Comparison of ENCODE assay signal across 23 mouse cellular contexts in the genomic region with DNA sequence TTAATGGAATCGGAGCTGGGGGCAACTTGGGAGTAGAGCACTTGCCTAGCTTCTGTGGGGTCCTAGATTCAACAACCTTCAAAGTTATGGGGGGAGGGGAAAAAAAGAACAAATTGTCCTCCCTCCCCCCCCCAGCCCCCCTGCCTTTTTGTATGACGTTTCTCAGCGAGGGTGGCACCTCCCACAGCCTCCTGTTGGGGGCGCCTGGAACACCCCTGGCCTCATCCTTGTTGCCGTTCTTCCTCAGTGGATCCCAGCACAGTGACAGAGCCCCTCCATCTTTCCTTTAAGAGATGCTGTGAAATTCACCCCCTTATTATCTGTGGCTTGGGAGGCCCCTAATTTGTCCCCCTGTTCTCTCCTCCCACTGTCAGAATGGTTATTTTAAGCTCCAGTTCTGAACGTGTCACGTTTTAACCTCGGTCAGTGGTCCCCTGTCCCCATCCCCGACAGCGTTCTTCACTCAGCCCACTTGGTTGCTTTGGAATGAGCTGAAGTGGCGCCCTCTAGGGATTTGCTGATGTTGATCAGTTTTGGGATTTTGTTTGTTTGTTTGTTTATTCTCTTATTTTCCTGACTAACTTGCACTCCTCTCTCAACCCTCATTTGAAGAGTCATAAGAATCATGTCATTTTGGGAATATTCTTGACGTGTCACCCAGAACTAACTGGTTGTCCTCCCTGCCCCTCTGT. TPM values are rescaled to one million over a fixed set of nuclear protein-coding genes. Genes with fewer than 3 reads are reported as not detected.
DNase-seq lines count a peak whose midpoint lies in the region; ATAC-seq and TF ChIP-seq lines count a peak whose summit lies in the region.
"Had no signal": no experiment of that assay in that cellular context is flagged by ENCODE, and none has a peak within 500 bp of the region (broad histone marks: within the 10 kb centered on the region; RNA-seq: fewer than 3 reads in every experiment).

No protein-coding gene starts in this region.

- H3K9ac ChIP-seq in intestine, postnatal 0 days (ENCODE audit: low read depth, low read length) = no peak overlapping the region
- no peak overlapping the region for H3K9ac ChIP-seq in intestine, embryonic 15.5 days
- H3K9ac ChIP-seq in neural tube, embryonic 15.5 days (replicated peaks) = no peak overlapping the region
- H3K9ac ChIP-seq: heart, embryonic 13.5 days; limb, embryonic 12.5 days; liver, embryonic 15.5 days; midbrain, embryonic 15.5 days had no signal

- no peaks in the 10 kb centered on the region for H3K27me3 ChIP-seq in intestine, postnatal 0 days (replicated peaks; ENCODE audit: control insufficient read depth, insufficient read depth, low read length)
- H3K27me3 ChIP-seq in intestine, embryonic 15.5 days (replicated peaks) = no peaks in the 10 kb centered on the region
- no peaks in the 10 kb centered on the region for H3K27me3 ChIP-seq in neural tube, embryonic 15.5 days (replicated peaks)
- H3K27me3 ChIP-seq: heart, embryonic 13.5 days; limb, embryonic 12.5 days; liver, embryonic 15.5 days; midbrain, embryonic 15.5 days had no signal

- WGBS in intestine, postnatal 0 days = 45% methylated on average over 12 of the region's 12 CpGs
- 50% methylated on average over 12 of the region's 12 CpGs for WGBS in intestine, embryonic 15.5 days
- 43% methylated on average over 12 of the region's 12 CpGs for WGBS in neural tube, embryonic 15.5 days

- no peak overlapping the region for H3K4me2 ChIP-seq in intestine, postnatal 0 days (replicated peaks; ENCODE audit: low read depth)
- H3K4me2 ChIP-seq in intestine, embryonic 15.5 days (replicated peaks) = no peak overlapping the region
- H3K4me2 ChIP-seq in neural tube, embryonic 15.5 days = no peak overlapping the region
- H3K4me2 ChIP-seq: heart, embryonic 13.5 days; limb, embryonic 12.5 days; liver, embryonic 15.5 days; midbrain, embryonic 15.5 days had no signal

- TF ChIP-seq CTCF in intestine, postnatal 0 days (IDR thresholded peaks at IDR 0.05; ENCODE audit: low read depth) = peak; percentile 28; the same call in 1 of the 2 replicates

- no peak for ATAC-seq in intestine, postnatal 0 days
- no peak for ATAC-seq in intestine, embryonic 15.5 days
- no peak for ATAC-seq in neural tube, embryonic 15.5 days (ENCODE audit: low FRiP score)
- ATAC-seq: forebrain, embryonic 14.5 days; inflammation-experienced regulatory T-cells, adult 6 months; lung, postnatal 0 days; midbrain, embryonic 15.5 days had no signal

- no peaks in the 10 kb centered on the region for H3K4me1 ChIP-seq in intestine, postnatal 0 days (replicated peaks; ENCODE audit: control insufficient read depth, insufficient read depth, low read length)
- no peaks in the 10 kb centered on the region for H3K4me1 ChIP-seq in intestine, embryonic 15.5 days (replicated peaks)
- no peaks in the 10 kb centered on the region for H3K4me1 ChIP-seq in neural tube, embryonic 15.5 days
- H3K4me1 ChIP-seq: limb, embryonic 12.5 days; midbrain, embryonic 15.5 days had no signal

- DNase-seq in thymus, postnatal 14 days = peak; percentile 21
- no peak for DNase-seq in thymus, postnatal 25 days
- peak; percentile 56 for DNase-seq in ZHBTc4 (ENCODE audit: low read depth, low spot score)
- DNase-seq in right cerebral cortex, postnatal 25 days = no peak
- DNase-seq: adrenal gland, postnatal 36 days; cerebellum, adult 9-11 months; gastrocnemius, postnatal 36 days; kidney, postnatal 14 days; layer of hippocampus, adult 9-11 months; spleen, adult 18-20 months had no signal

- H3K9me3 ChIP-seq in intestine, postnatal 0 days (ENCODE audit: control insufficient read depth) = no peaks in the 10 kb centered on the region
- H3K9me3 ChIP-seq in intestine, embryonic 15.5 days = no peaks in the 10 kb centered on the region
- no peaks in the 10 kb centered on the region for H3K9me3 ChIP-seq in neural tube, embryonic 15.5 days (replicated peaks)
- H3K9me3 ChIP-seq: heart, embryonic 13.5 days; limb, embryonic 12.5 days; liver, embryonic 15.5 days; midbrain, embryonic 15.5 days had no signal

- no peak overlapping the region for H3K4me3 ChIP-seq in intestine, postnatal 0 days (ENCODE audit: low read depth, low read length)
- no peak overlapping the region for H3K4me3 ChIP-seq in intestine, embryonic 15.5 days (replicated peaks)
- no peak overlapping the region for H3K4me3 ChIP-seq in neural tube, embryonic 15.5 days (replicated peaks)
- H3K4me3 ChIP-seq: erythroblast, embryonic 14.5 days; heart, embryonic 13.5 days; limb, embryonic 12.5 days; liver, embryonic 15.5 days; midbrain, embryonic 15.5 days had no signal

- no peak overlapping the region for H3K27ac ChIP-seq in intestine, postnatal 0 days (ENCODE audit: low read depth, low read length)
- no peak overlapping the region for H3K27ac ChIP-seq in intestine, embryonic 15.5 days
- no peak overlapping the region for H3K27ac ChIP-seq in neural tube, embryonic 15.5 days (replicated peaks)
- H3K27ac ChIP-seq: heart, embryonic 13.5 days; limb, embryonic 12.5 days; liver, embryonic 15.5 days; midbrain, embryonic 15.5 days had no signal

- no peaks in the 10 kb centered on the region for H3K36me3 ChIP-seq in intestine, postnatal 0 days (ENCODE audit: control insufficient read depth, insufficient read depth)
- no peaks in the 10 kb centered on the region for H3K36me3 ChIP-seq in intestine, embryonic 15.5 days
- H3K36me3 ChIP-seq in neural tube, embryonic 15.5 days = no peaks in the 10 kb centered on the region
- H3K36me3 ChIP-seq: heart, embryonic 13.5 days; limb, embryonic 12.5 days; liver, embryonic 15.5 days; midbrain, embryonic 15.5 days had no signal

RNA-seq across cellular contexts. Expression of gene Smndc1, which starts 12.5 kb away (rescaled TPM):
- polyA plus RNA-seq in intestine, postnatal 0 days (2015; fragmentation: Nextera tagmentation; extraction: Ambion mirVana) = 36.2 and 36.3 TPM in 2 replicates
- 42.0 and 42.7 TPM in 2 replicates for polyA plus RNA-seq in intestine, embryonic 15.5 days (2015; fragmentation: Nextera tagmentation; extraction: Ambion mirVana)
- polyA plus RNA-seq in neural tube, embryonic 15.5 days (2015; fragmentation: Nextera tagmentation; extraction: Ambion mirVana) = 29.3 and 31.6 TPM in 2 replicates

RNA-seq across cellular contexts. Expression of gene Gm10197, which starts 31.3 kb away (rescaled TPM):
- not detected in 2 replicates for polyA plus RNA-seq in intestine, postnatal 0 days (2015; fragmentation: Nextera tagmentation; extraction: Ambion mirVana)
- 1.4 TPM in 1 of 2 replicates, not detected in the other for polyA plus RNA-seq in intestine, embryonic 15.5 days (2015; fragmentation: Nextera tagmentation; extraction: Ambion mirVana)
- not detected in 2 replicates for polyA plus RNA-seq in neural tube, embryonic 15.5 days (2015; fragmentation: Nextera tagmentation; extraction: Ambion mirVana)
- polyA plus RNA-seq: embryonic facial prominence, embryonic 11.5 days; erythroblast, embryonic 14.5 days; heart, embryonic 13.5 days; inflammation-experienced regulatory T-cells, adult 6 months; limb, embryonic 12.5 days; liver, embryonic 15.5 days; lung, postnatal 0 days; midbrain, embryonic 15.5 days; stomach, embryonic 16.5 days had no signal

Comparison
In these comparisons a context has a peak if more than half of its experiments do, and no peak if none do; other contexts are left out.
1. DNase-seq: peak in thymus, postnatal 14 days (single experiment) and ZHBTc4 (single experiment); none in thymus, postnatal 25 days (single experiment) and right cerebral cortex, postnatal 25 days (single experiment).